Mouse (Mus musculus) inflammation-experienced regulatory T-cells (primary cell): ENCODE data around the gene Tmem126b. TPM values are rescaled to one million over a fixed set of nuclear protein-coding genes. Genes with fewer than 3 reads are reported as not detected.

Experiments
- polyA plus RNA-seq, 2 experiments: library from polyadenylated mRNA; unstranded; fragments of 100-300 nt; shearing (Covaris generic); gene quantifications; one replicate each; pipeline ENCODE4 v1.2.1; 2017

Tmem126b gene
- 10 to 100 TPM; 32.7 to 35.9 TPM for polyA plus RNA-seq

DNA sequence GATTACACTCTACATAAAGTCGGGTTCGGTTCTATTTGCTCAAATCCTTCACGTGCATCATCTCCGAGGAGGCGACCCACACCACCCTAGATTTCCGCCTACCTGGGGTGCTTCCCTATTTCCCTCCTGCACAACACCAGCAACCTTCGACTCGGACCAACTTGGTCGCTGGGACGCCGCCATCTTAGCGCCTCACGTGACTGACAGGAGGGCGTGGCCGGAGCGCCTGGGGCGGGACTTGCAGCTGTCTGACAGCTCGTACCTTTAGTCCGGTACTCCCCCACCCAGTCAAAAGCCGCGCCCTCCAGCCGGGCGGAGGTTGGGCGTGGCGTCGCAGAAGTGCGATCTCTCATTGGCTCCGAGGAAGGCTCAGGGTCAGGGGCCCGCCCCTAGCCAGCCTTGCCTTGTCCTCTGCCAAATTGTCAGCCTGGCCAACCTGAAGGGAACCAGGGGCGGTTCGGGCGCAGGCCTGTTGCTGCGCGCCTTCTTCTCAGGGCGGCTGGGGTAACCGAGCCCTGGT, at the start of gene Tmem126b:
TSS of gene Tmem126b (minus strand) at position 209 of the 520 bp plus-strand sequence.

DNA sequence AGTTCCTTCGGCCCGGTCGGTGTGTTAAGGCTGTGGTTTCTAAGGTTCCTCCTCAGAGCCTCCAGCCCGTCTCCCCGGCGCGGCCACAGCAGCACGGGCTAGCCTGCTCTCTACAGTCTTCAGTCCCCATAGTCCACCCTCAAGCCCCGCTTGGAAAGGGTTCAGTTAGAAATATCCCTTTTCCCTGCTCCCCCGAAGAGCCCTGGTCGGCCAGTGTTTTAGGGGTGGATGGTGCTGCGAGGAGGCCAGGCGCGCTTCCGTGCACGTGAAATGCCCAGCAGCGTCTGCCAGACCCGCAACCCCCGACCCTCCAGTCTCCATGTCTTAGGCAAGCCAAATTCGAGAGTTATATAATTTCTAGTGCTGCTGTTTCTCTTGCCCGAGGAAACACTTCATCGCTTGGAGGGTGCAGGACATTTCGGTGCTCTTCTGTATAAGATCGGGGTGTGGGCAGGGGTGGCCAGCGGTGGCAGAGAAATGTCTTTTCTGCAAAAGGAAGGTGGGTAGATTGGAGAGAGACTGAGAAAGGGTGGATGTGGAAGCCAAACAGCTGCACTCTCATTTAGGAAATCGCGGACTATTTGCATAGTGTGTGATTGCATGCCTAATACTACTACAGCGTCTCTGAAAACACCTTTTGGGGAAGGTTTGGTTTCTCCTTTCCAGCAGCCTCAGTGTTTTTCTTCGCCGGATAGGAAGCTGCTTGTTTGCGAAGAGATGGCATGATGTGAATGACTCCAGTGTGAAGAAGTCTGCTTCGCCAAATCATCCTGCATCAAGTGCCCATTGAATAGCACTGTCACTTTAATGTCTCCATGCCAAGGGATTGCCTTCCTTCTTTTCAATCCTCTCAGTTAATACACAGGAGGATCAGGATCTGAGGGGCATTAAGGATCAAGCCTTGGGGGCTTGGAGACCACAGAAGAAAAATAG, 778 bp upstream of the Tmem126b start, which contains the start of gene Dlg2:
TSS of gene Dlg2 (plus strand) at position 360 of the 933 bp plus-strand sequence.

DNA sequence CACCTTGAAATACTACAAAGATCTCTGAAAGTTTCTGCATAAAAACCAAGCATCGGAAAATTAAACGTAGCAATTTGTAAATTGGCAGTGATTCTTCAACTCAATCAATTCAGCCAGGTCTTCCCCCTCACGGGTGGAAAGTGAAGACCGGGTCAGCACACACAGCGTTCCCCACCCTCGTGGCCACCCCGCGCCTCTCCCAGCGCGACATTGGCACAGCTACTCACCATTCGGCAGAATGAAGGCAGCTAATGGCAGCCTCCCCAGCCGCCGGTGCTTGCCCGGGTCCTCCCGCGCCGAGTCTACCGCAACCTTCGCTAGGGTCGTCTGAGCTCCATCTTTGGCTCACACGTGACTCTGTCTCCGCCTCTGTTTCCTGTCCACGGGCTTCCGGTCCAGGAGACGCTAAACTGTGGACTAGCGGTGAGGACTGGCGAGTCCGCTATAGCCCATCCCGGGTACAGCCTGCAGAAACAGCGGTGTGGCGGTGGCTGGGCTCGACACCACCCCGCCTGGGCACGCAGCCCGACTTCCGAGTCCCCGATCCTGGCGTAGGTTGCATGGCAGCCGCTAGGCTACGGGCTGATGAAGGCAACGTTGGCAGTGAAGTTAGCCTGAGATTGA, 18.8 kb downstream of the Tmem126b start, which contains the start of gene Tmem126a:
TSS of gene Tmem126a (minus strand) at position 385 of the 624 bp plus-strand sequence.

DNA sequence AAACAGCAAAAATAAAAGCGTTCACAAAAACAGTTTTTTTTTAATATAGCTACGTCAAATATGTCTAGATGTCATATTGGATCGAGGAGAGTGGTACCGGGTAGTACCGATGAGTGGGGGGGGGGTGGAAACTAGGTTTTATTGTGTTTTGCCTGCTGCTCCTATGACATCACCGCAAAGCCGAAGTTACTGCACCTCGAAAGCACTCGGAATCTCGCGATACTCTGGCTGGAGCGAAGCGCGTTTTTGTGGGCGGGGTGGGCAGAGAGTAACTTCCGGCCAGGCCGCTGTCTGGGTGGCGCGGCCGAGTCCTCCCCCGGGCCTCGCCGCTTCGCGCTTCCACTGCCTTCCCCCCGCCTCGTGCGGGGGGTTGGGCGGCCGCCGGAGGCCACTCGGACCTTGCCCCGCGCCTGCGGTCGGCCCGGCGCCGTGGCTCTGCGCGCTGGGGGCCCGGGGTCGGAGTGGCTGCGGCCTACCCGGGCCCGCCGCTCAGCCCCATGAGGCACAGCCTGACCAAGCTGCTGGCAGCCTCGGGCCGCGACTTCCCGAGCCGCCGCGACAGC, 33.2 kb downstream of the Tmem126b start, which contains the start of gene Crebzf:
TSS of gene Crebzf (plus strand) at position 212 of the 563 bp plus-strand sequence.

DNA sequence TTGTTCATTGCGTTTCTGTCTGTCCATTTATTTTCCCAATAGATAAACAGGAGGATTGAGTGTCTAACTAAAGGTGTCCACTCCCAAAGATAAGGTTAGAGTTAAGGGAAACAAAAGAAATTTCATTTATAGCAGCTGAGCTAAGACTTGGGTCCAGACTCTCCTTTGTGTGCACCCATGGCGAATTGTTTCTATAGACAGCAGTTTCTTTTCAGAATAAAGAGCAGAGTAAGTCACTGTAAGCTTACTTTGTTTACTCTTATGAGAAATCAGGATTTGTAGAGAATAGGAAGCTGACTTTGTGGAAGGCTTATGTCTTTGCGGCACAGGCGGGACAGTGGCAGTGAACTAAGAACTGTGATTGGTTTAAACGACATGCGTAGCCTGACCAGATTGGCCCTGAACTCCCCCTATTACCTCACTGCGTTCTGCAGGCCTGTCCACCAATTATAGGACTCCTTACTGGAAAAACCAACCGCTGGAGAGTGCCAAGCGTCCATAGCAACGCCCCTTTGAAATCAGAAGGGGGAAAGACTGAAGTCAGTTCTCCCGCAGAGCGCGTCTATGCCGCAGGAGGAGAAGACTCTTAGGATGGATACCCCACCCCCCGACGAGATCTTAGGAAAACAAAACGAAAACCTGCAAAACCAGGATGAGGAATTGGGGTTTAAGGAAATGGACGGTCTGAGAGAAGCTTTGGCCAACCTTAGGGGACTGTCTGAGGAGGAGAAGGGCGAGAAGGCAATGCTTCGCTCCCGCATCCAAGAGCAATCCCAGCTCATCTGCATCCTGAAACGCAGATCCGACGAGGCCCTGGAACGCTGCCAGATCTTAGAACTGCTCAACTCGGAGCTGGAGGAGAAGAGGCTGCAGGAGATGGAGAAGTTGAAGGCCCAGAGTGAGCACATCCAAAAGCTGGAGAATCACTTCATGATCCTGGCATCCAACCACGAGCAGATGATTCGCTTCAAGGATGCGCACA, 49.5 kb downstream of the Tmem126b start, which contains the start of gene Ccdc89:
TSS of gene Ccdc89 (plus strand) at position 558 of the 982 bp plus-strand sequence.

Other genes starting within 250 kb of the Tmem126b start
- 1 to 10 TPM in 1 of 2 experiments, under 1 TPM in 1; 0.43 to 2.4 TPM for gene Ccdc83, start 210.2 kb downstream of the Tmem126b start, polyA plus RNA-seq
- gene Sytl2, start 173.7 kb downstream of the Tmem126b start, polyA plus RNA-seq = 10 to 100 TPM; 61.6 to 76.8 TPM
- gene Ccdc89, start 49.4 kb downstream of the Tmem126b start, polyA plus RNA-seq = under 1 TPM in 1 of 2 experiments, not detected in 1; 0.12 TPM
- gene Crebzf, start 33.3 kb downstream of the Tmem126b start, polyA plus RNA-seq = 100 to 1,000 TPM; 125 to 188 TPM
- 10 to 100 TPM; 70.4 to 84.0 TPM for gene Tmem126a, start 18.8 kb downstream of the Tmem126b start, polyA plus RNA-seq
- 1 to 10 TPM in 1 of 2 experiments, under 1 TPM in 1; 0.49 to 4.9 TPM for gene Dlg2, start 671 bp upstream of the Tmem126b start, polyA plus RNA-seq